In genomic region chr7:16402968-16403948, GRCm38 (mm10) we compare ENCODE assay signal across 7 mouse cellular contexts. TPM values are rescaled to one million over a fixed set of nuclear protein-coding genes. Genes with fewer than 3 reads are reported as not detected.
DNase-seq lines count a peak whose midpoint lies in the region; ATAC-seq and TF ChIP-seq lines count a peak whose summit lies in the region.

No protein-coding gene starts in this region.

- peak overlapping the region; percentile 100 for H3K27ac ChIP-seq in embryonic facial prominence, embryonic 10.5 days (replicated peaks)
- H3K27ac ChIP-seq in hindbrain, embryonic 15.5 days (replicated peaks): peak overlapping the region; percentile 100
- H3K27ac ChIP-seq in lung, postnatal 0 days (ENCODE audit: low read length): peak overlapping the region; percentile 100
- peak overlapping the region; percentile 70 for H3K27ac ChIP-seq in spleen, adult 2 months (ENCODE audit: insufficient read depth, low read length)

- no peak for ATAC-seq in hindbrain, embryonic 15.5 days (ENCODE audit: low FRiP score, low read depth)
- ATAC-seq in lung, postnatal 0 days: no peak

- peaks cover 40% of the 10 kb centered on the region for H3K4me1 ChIP-seq in embryonic facial prominence, embryonic 10.5 days
- H3K4me1 ChIP-seq in hindbrain, embryonic 15.5 days (replicated peaks): peaks cover 39% of the 10 kb centered on the region
- H3K4me1 ChIP-seq in lung, postnatal 0 days (ENCODE audit: insufficient read depth, low read depth, low read length): peaks cover 25% of the 10 kb centered on the region
- peaks cover 29% of the 10 kb centered on the region for H3K4me1 ChIP-seq in spleen, adult 2 months (ENCODE audit: control insufficient read depth, insufficient read depth, insufficient read length)

- DNase-seq in right cerebral cortex, postnatal 25 days: peak; percentile 19
- no peak for DNase-seq in right cerebral cortex, postnatal 4 days
- DNase-seq in embryonic facial prominence, embryonic 10.5 days (ENCODE audit: low spot score): peak; percentile 42
- peak; percentile 50 for DNase-seq in lung, postnatal 0 days (ENCODE audit: low spot score)
- DNase-seq in spleen, adult 2 months (ENCODE audit: low read depth in 1 of 2, low spot score in 2 of 2): peak in 1 of 2 experiments; percentile 19
- DNase-seq in urinary bladder, postnatal 4 days (ENCODE audit: low spot score in 2 of 2): no peak

- peaks cover 37% of the 10 kb centered on the region for H3K36me3 ChIP-seq in embryonic facial prominence, embryonic 10.5 days (replicated peaks)
- H3K36me3 ChIP-seq in hindbrain, embryonic 15.5 days: no peaks in the 10 kb centered on the region
- H3K36me3 ChIP-seq in lung, postnatal 0 days (ENCODE audit: insufficient read depth, low read length): no peaks in the 10 kb centered on the region
- 0 out of 2 replicates have a peak, but pooled peaks cover 1% of the 10 kb centered on the region for H3K36me3 ChIP-seq in spleen, adult 2 months (ENCODE audit: control insufficient read depth, insufficient read depth, low read length)

- TF ChIP-seq POLR2A in spleen, adult 2 months (IDR thresholded peaks at IDR 0.05; ENCODE audit: low read depth, low read length): no peak

- no peaks in the 10 kb centered on the region for H3K9me3 ChIP-seq in embryonic facial prominence, embryonic 10.5 days
- H3K9me3 ChIP-seq in hindbrain, embryonic 15.5 days: no peaks in the 10 kb centered on the region
- H3K9me3 ChIP-seq in lung, postnatal 0 days (ENCODE audit: low read length): no peaks in the 10 kb centered on the region

- no peak for TF ChIP-seq EP300 in lung, postnatal 0 days (IDR thresholded peaks at IDR 0.05)

- peak overlapping the region; percentile 100 for H3K9ac ChIP-seq in hindbrain, embryonic 15.5 days
- peak overlapping the region; percentile 100 for H3K9ac ChIP-seq in lung, postnatal 0 days (replicated peaks; ENCODE audit: low read depth)

- H3K4me3 ChIP-seq in embryonic facial prominence, embryonic 10.5 days: peak overlapping the region; percentile 97
- H3K4me3 ChIP-seq in hindbrain, embryonic 15.5 days: peak overlapping the region; percentile 93
- peak overlapping the region; percentile 97 for H3K4me3 ChIP-seq in lung, postnatal 0 days (ENCODE audit: low read depth, low read length)
- H3K4me3 ChIP-seq in spleen, adult 2 months (ENCODE audit: extremely low read depth, insufficient read depth, insufficient read length): peak overlapping the region; percentile 20

- peak overlapping the region; percentile 77 for H3K4me2 ChIP-seq in hindbrain, embryonic 15.5 days
- H3K4me2 ChIP-seq in lung, postnatal 0 days (replicated peaks; ENCODE audit: low read depth, low read length): peak overlapping the region; percentile 89

- no peak for TF ChIP-seq CTCF in lung, postnatal 0 days (IDR thresholded peaks at IDR 0.05)
- TF ChIP-seq CTCF in spleen, adult 2 months (IDR thresholded peaks at IDR 0.05; ENCODE audit: extremely low read depth, insufficient read depth, insufficient read length, insufficient replicate concordance): no peak

- H3K27me3 ChIP-seq in embryonic facial prominence, embryonic 10.5 days (replicated peaks; ENCODE audit: low read depth, poor library complexity, severe bottlenecking): no peaks in the 10 kb centered on the region
- no peaks in the 10 kb centered on the region for H3K27me3 ChIP-seq in hindbrain, embryonic 15.5 days
- H3K27me3 ChIP-seq in lung, postnatal 0 days (replicated peaks; ENCODE audit: insufficient read depth, low read length): no peaks in the 10 kb centered on the region
- no peaks in the 10 kb centered on the region for H3K27me3 ChIP-seq in spleen, adult 2 months (ENCODE audit: control insufficient read depth, insufficient read depth, low read length)

- 60% methylated on average over 21 of the region's 21 CpGs for WGBS in embryonic facial prominence, embryonic 10.5 days
- WGBS in hindbrain, embryonic 15.5 days: 14% methylated on average over 21 of the region's 21 CpGs
- WGBS in lung, postnatal 0 days: 14% methylated on average over 21 of the region's 21 CpGs
- 5% methylated on average over 21 of the region's 21 CpGs for WGBS in spleen, adult 2 months

RNA-seq across cellular contexts. Expression of gene Zc3h4, which starts 2.5 kb away (rescaled TPM):
- 20.5 and 22.2 TPM in 2 replicates for polyA plus RNA-seq in embryonic facial prominence, embryonic 10.5 days (2016; fragmentation: Nextera tagmentation; extraction: Ambion mirVana)
- 17.5 and 17.6 TPM in 2 replicates for polyA plus RNA-seq in hindbrain, embryonic 15.5 days (2015; fragmentation: Nextera tagmentation; extraction: Ambion mirVana)
- 7.9 and 8.2 TPM in 2 replicates for polyA plus RNA-seq in lung, postnatal 0 days (2015; fragmentation: Nextera tagmentation; extraction: Ambion mirVana)
- polyA plus RNA-seq in spleen, adult 2 months (2012; rRNA removed): 47.2 and 57.2 TPM in 2 replicates

RNA-seq across cellular contexts. Expression of gene Sae1, which starts 15.7 kb away (rescaled TPM):
- polyA plus RNA-seq in embryonic facial prominence, embryonic 10.5 days (2016; fragmentation: Nextera tagmentation; extraction: Ambion mirVana): 479 and 497 TPM in 2 replicates
- polyA plus RNA-seq in hindbrain, embryonic 15.5 days (2015; fragmentation: Nextera tagmentation; extraction: Ambion mirVana): 251 and 261 TPM in 2 replicates
- polyA plus RNA-seq in lung, postnatal 0 days (2015; fragmentation: Nextera tagmentation; extraction: Ambion mirVana): 84.8 and 92.3 TPM in 2 replicates
- 16.7 and 20.7 TPM in 2 replicates for polyA plus RNA-seq in spleen, adult 2 months (2012; rRNA removed)

RNA-seq across cellular contexts. Expression of gene Tmem160, which starts 49.3 kb away (rescaled TPM):
- polyA plus RNA-seq in embryonic facial prominence, embryonic 10.5 days (2016; fragmentation: Nextera tagmentation; extraction: Ambion mirVana): 71.5 and 76.4 TPM in 2 replicates
- 67.8 and 75.6 TPM in 2 replicates for polyA plus RNA-seq in hindbrain, embryonic 15.5 days (2015; fragmentation: Nextera tagmentation; extraction: Ambion mirVana)
- polyA plus RNA-seq in lung, postnatal 0 days (2015; fragmentation: Nextera tagmentation; extraction: Ambion mirVana): 81.0 and 87.9 TPM in 2 replicates
- 118 and 170 TPM in 2 replicates for polyA plus RNA-seq in spleen, adult 2 months (2012; rRNA removed)

Comparison
In these comparisons a context has a peak if more than half of its experiments do, and no peak if none do; other contexts are left out.
1. DNase-seq: peak in right cerebral cortex, postnatal 25 days (single experiment), embryonic facial prominence, embryonic 10.5 days (single experiment) and lung, postnatal 0 days (single experiment); none in right cerebral cortex, postnatal 4 days (single experiment) and urinary bladder, postnatal 4 days (0 of 2).
2. H3K4me3 ChIP-seq: peak in every context shown above with its lines; median percentile 97 in embryonic facial prominence, embryonic 10.5 days; 97 in lung, postnatal 0 days; 93 in hindbrain, embryonic 15.5 days; 20 in spleen, adult 2 months.
3. Peak in every context shown above with its lines, with median percentiles within 50 percentile points of each other: H3K27ac ChIP-seq.